Mouse (Mus musculus) heart, postnatal 0 days (tissue): ENCODE results near the gene Glt1d1. TPM values are rescaled to one million over a fixed set of nuclear protein-coding genes. Genes with fewer than 3 reads are reported as not detected.

Experiments used
- ATAC-seq: fragments of 200-750 bp; cut with Nextera tagmentation; 2 replicates; pipeline ENCODE4 v1.8.0; 2017; ENCODE audit warnings: low read depth, moderate number of reproducible peaks, moderate library complexity; ENCODE audit not compliant: insufficient read depth
- DNase-seq: peaks from one replicate; pipeline ENCODE4 v3.0.0-alpha.2; 2016; ENCODE audit warnings: low spot score
- H3K27ac ChIP-seq: fragments of 300-500 bp; sonication (generic); 2 replicates; pipeline ENCODE4 v1.5.1; 2014; ENCODE audit warnings: low read depth, mild to moderate bottlenecking
- H3K27me3 ChIP-seq: fragments of 300-500 bp; sonication (generic); 2 replicates; pipeline ENCODE4 v1.6.1; 2014; ENCODE audit warnings: low read length, mixed read lengths; ENCODE audit not compliant: control insufficient read depth, insufficient read depth
- H3K36me3 ChIP-seq: fragments of 300-500 bp; sonication (generic); replicated peaks from 2 replicates; pipeline ENCODE4 v1.6.1; 2014; ENCODE audit warnings: low read length, mixed read lengths; ENCODE audit not compliant: control insufficient read depth, insufficient read depth
- H3K4me1 ChIP-seq: fragments of 300-500 bp; sonication (generic); 2 replicates; pipeline ENCODE4 v1.6.1; 2014; ENCODE audit warnings: antibody characterized with exemption; ENCODE audit not compliant: control insufficient read depth, insufficient read depth
- H3K4me2 ChIP-seq: fragments of 300-500 bp; sonication (generic); 2 replicates; pipeline ENCODE4 v1.6.1; 2014; ENCODE audit warnings: low read depth, mild to moderate bottlenecking, low read length, moderate library complexity
- H3K4me3 ChIP-seq: fragments of 300-500 bp; sonication (generic); 2 replicates; pipeline ENCODE4 v1.5.1; 2014; ENCODE audit warnings: low read depth, low read length
- H3K9ac ChIP-seq: fragments of 300-500 bp; sonication (generic); replicated peaks from 2 replicates; pipeline ENCODE4 v1.6.1; 2014; ENCODE audit warnings: low read depth, low read length, mixed read lengths
- H3K9me3 ChIP-seq: fragments of 300-500 bp; sonication (generic); replicated peaks from 2 replicates; pipeline ENCODE4 v1.6.1; 2016; ENCODE audit warnings: low read length; ENCODE audit not compliant: control insufficient read depth
- CTCF ChIP-seq: IDR thresholded peaks from 2 replicates; pipeline ENCODE4 v1.5.1; 2016; ENCODE audit warnings: antibody characterized with exemption, control low read depth, low read depth
- EP300 ChIP-seq: IDR thresholded peaks from 2 replicates; pipeline ENCODE4 v1.6.1; 2016; ENCODE audit warnings: antibody characterized with exemption, low read depth
- whole genome bisulfite sequencing: fragments of 180-500 bp; shearing (Covaris S2); extraction: QIAGEN DNeasy Blood & Tissue Kit; methylation state at CpG from one replicate; pipeline ENCODE4 v1.1.7; 2014; 5-methylcytosine and 5-hydroxymethylcytosine counted together
- polyA plus RNA-seq: library from polyadenylated mRNA; unstranded; fragments of >200 nt; fragmentation: Nextera tagmentation; extraction: Ambion mirVana; gene quantifications from 2 replicates; pipeline ENCODE4 v1.2.1, GENCODE M21; 2015
- total RNA-seq: library from RNA; depleted of rRNA; stranded (reverse); fragments of >200 nt; gene quantifications from 2 replicates; pipeline ENCODE4 v1.2.3, GENCODE M21; 2014; ENCODE audit warnings: low replicate concordance; rRNA removed

The Glt1d1 gene
- total and polyA plus RNA-seq, 2 experiments from 2014 or later = not detected

DNA sequence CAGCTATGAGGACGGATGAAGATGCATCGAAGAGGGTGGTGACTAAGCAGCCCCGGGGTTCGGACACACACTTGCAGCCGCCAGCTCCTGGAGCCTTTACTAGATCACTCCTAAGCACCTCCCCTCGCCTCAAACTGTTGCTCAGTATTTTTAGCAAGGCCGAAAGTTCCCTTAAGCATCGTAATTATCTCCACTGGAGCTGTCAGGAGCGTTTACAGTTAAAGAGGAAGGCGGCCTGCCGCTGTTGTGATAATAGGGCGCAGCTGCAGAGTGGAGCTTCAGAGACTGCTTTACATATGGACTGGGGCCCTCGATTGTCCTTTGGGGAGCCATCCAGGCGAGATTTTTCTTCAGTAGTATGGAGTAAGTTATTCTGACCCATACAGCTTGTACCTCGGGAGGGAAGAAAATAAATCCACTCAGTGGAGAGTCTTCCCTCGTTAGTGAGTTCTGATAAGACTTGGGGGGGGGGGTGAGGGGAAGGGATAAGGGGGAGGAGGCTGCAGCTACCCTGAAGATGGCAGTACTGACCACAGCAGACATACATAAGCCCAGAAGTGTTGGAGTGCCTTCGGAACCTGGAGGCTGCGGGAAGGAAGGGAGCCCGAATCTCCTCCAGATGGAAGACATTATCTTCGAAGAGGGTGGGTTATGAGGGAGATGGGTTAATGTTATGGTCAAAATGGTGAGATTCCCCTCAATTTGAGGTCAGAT, 119.4 kb downstream of the Glt1d1 start:
- TF ChIP-seq CTCF (no peak), EP300 (no peak)
- 0 out of 2 replicates have a peak, but pooled peaks cover 5% of the 10 kb centered on the region for H3K9me3 ChIP-seq
- no peak overlapping the region for H3K27ac ChIP-seq
- 15% methylated on average over 20 of the region's 20 CpGs for WGBS
- no peak overlapping the region for H3K4me3 ChIP-seq
- no peak overlapping the region for H3K4me2 ChIP-seq
- H3K4me1 ChIP-seq = no peaks in the 10 kb centered on the region
- no peak for ATAC-seq
- DNase-seq = no peak
- no peak overlapping the region for H3K9ac ChIP-seq
- no peaks in the 10 kb centered on the region for H3K36me3 ChIP-seq
- H3K27me3 ChIP-seq = no peaks in the 10 kb centered on the region

DNA sequence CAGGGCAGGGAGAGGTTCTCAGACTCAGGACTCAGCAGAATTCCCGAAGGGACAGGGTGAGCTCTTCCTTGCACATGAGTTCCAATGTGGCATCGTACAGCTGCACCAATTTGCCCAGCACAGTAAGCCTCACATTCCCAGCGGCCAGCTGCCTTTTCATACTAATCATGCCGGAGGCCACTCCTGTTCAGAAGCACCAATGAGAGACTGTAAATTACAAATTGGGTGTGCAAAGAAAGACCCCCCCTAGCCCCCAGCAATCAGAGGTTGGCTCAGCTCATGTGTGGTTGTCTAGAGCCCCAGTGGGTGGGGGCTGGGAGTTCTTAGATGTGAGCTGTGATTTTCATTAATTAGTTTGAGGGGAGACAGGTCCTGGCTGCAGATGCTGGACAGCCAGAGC, 123.5 kb downstream of the Glt1d1 start:
- 71% methylated on average over 4 of the region's 4 CpGs for WGBS

DNA sequence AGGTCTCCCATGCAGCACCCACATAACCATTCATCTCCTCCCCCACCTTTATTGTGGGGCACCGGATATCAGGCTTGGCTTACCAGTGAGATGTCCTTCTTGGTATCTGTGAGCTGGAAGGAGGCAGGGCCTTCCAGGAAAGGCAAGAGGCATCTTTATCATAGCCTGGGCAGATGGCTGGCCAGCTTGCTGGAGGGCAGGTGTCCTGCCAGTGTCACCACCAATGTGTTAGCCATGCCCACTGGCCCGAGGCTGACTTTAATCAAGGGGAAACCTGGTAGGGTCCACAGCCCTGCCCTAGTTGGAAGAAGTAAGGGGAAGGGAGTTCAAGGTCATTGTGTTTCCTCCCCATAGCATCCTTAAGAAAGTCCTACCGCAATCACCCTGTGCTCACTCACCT, 123.9 kb downstream of the Glt1d1 start:
- 71% methylated on average over 3 of the region's 3 CpGs for WGBS
- Histone ChIP-seq H3K4me1 (no peaks in the 10 kb centered on the region), H3K36me3 (no peaks in the 10 kb centered on the region), H3K27me3 (no peaks in the 10 kb centered on the region), H3K4me3 (no peak overlapping the region), H3K9me3 (0 out of 2 replicates have a peak, but pooled peaks cover 9% of the 10 kb centered on the region), H3K27ac (no peak overlapping the region), H3K4me2 (no peak overlapping the region), H3K9ac (no peak overlapping the region)
- no peak for ATAC-seq
- no peak for DNase-seq
- no peak for TF ChIP-seq CTCF
- TF ChIP-seq EP300 = no peak

More for the DNA sequence above, 123.5 kb downstream of the Glt1d1 start:
- 0 out of 2 replicates have a peak, but pooled peaks cover 9% of the 10 kb centered on the region for H3K9me3 ChIP-seq
- TF ChIP-seq EP300 (no peak), CTCF (no peak)
- H3K36me3 ChIP-seq = no peaks in the 10 kb centered on the region
- no peak for ATAC-seq
- no peak overlapping the region for H3K4me2 ChIP-seq
- no peak for DNase-seq
- no peaks in the 10 kb centered on the region for H3K4me1 ChIP-seq
- no peak overlapping the region for H3K27ac ChIP-seq
- no peak overlapping the region for H3K9ac ChIP-seq
- H3K4me3 ChIP-seq = no peak overlapping the region
- H3K27me3 ChIP-seq = no peaks in the 10 kb centered on the region

DNA sequence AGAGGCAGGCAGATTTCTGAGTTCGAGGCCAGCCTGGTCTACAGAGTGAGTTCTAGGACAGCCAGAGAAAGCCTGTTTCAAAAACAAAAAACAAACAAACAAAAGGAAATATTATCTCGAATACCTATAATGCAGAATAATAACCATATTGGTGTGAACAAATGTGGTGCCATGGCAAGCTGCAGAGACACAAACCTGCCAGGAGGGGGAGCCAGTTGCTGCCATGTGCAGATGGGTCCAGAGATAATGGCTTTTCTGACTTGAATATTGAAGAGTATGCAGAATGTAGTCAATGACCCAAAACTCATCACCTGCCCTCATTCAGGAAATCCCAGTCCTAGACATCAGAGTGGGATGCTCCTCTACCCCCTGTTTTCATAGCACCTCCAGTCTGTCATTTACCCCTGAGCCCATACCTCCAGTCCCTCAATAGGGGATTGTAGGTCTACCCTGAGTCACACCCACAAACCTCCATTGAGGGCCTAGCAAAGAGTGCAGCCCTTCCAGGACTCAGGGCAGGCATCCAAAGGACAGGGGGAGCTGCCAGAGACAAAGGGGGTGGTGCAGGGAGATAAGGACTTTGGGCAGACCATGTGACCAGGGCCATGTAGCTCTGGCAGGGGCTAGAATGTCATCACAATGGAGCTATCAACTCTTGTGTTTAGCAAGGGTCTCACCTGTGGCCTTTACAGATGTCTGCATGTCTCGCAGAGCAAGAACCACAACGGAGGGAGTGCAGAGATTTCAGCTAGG, 124.8 kb downstream of the Glt1d1 start:
- Histone ChIP-seq H3K4me1 (no peaks in the 10 kb centered on the region), H3K9ac (no peak overlapping the region), H3K36me3 (no peaks in the 10 kb centered on the region), H3K4me3 (no peak overlapping the region), H3K4me2 (no peak overlapping the region), H3K27ac (no peak overlapping the region), H3K9me3 (0 out of 2 replicates have a peak, but pooled peaks cover 9% of the 10 kb centered on the region), H3K27me3 (no peaks in the 10 kb centered on the region)
- TF ChIP-seq CTCF = no peak
- TF ChIP-seq EP300 = no peak
- WGBS = 62% methylated on average over 4 of the region's 4 CpGs
- ATAC-seq (no peak), DNase-seq (no peak)

DNA sequence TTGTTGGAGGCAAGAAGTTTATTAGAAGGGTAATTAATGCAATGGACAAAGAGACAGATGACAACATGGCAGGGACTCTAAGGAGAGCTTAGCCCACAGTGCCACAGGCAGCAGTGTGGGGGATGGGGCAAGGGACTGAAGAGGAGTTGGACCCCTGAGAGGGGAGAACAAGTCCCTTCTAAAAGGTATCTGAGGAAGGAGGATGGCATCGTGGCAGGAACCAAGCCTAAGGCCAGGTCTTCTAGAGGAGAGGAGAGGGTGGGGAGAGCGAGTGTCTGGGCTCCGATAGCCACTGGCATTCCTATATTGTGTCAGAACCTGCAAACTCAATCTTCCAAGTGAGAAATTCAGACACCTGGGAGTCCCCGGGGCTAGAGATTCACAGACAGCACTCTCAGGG, 126.5 kb downstream of the Glt1d1 start:
- Histone ChIP-seq H3K4me3 (no peak overlapping the region), H3K36me3 (no peaks in the 10 kb centered on the region), H3K9ac (no peak overlapping the region), H3K4me1 (no peaks in the 10 kb centered on the region), H3K4me2 (no peak overlapping the region), H3K27ac (no peak overlapping the region), H3K27me3 (no peaks in the 10 kb centered on the region), H3K9me3 (0 out of 2 replicates have a peak, but pooled peaks cover 7% of the 10 kb centered on the region)
- DNase-seq (no peak), ATAC-seq (no peak)
- 56% methylated on average over 4 of the region's 4 CpGs for WGBS
- TF ChIP-seq CTCF (no peak), EP300 (no peak)

Other genes starting within 250 kb of the Glt1d1 start
- gene Slc15a4, start 635 bp downstream of the Glt1d1 start, total RNA-seq = 31.1 and 35.3 TPM in 2 replicates
- gene Slc15a4, start 635 bp downstream of the Glt1d1 start, polyA plus RNA-seq = 8.7 and 11.6 TPM in 2 replicates